Mouse (Mus musculus): ENCODE results near the gene Proser1.

- no peak for TF ChIP-seq POLR2A (IDR thresholded peaks at IDR 0.05; ENCODE audit: low read depth, low read length)
- no peak for TF ChIP-seq CTCF (conservative IDR thresholded peaks at IDR 0.05; ENCODE audit: insufficient read depth, insufficient read length, low read depth, low read length)
Observed at GRCm38 (mm10) chr3:53477468-53477867, 14.0 kb downstream of the Proser1 start.

Data from kidney, adult 2 months (tissue).